Mouse (Mus musculus) bone marrow macrophage, adult 2 months (primary cell): Measurements from ENCODE around the gene Klhdc7b. TPM values are rescaled to one million over a fixed set of nuclear protein-coding genes. Genes with fewer than 3 reads are reported as not detected.

Experiments
- H3K27ac ChIP-seq: 2 replicates; pipeline ENCODE4 v1.5.1; 2012; ENCODE audit warnings: low read depth, low read length; ENCODE audit not compliant: insufficient read depth
- H3K4me1 ChIP-seq: 2 replicates; pipeline ENCODE4 v1.6.1; 2012; ENCODE audit warnings: low read length; ENCODE audit not compliant: control insufficient read depth, insufficient read depth
- H3K4me3 ChIP-seq: 2 replicates; pipeline ENCODE4 v1.5.1; 2012; ENCODE audit warnings: mild to moderate bottlenecking, low read length, moderate library complexity; ENCODE audit not compliant: insufficient read depth
- CTCF ChIP-seq: IDR thresholded peaks from 2 replicates; pipeline ENCODE4 v1.5.1; 2012; ENCODE audit warnings: low read depth, mild to moderate bottlenecking, low read length, moderate library complexity
- POLR2A ChIP-seq: IDR thresholded peaks from 2 replicates; pipeline ENCODE4 v1.6.1; 2012; ENCODE audit warnings: mild to moderate bottlenecking, low read depth, low read length, borderline replicate concordance
- polyA plus RNA-seq: library from polyadenylated mRNA; stranded (reverse); fragments of >200 nt; gene quantifications from 2 replicates; pipeline ENCODE4 v1.2.4, GENCODE M21; 2012; ENCODE audit not compliant: missing spikeins, insufficient read depth, insufficient read length

Gene Klhdc7b
- polyA plus RNA-seq, 1 experiment = not detected

- no peak overlapping the region for H3K27ac ChIP-seq
- H3K4me3 ChIP-seq = no peak overlapping the region
- H3K4me1 ChIP-seq = peaks cover 23% of the 10 kb centered on the region
- TF ChIP-seq POLR2A (no peak), CTCF (no peak)
Measured at GRCm38 (mm10) chr15:89424621-89425020, 39.9 kb downstream of the Klhdc7b start.

- Histone ChIP-seq H3K27ac (peak within 1 kb of the TSS; percentile 10; the same call in 1 of the 2 replicates), H3K4me1 (peaks cover 23% of the 10 kb centered on the region), H3K4me3 (no peak within 1 kb of the TSS)
- no peak for TF ChIP-seq POLR2A
- TF ChIP-seq CTCF = no peak
Measured at GRCm38 (mm10) chr15:89425711-89426121, 41.0 kb downstream of the Klhdc7b start, which contains the start of gene Cpt1b. Gene Cpt1b, minus strand, starts transcription at chr15:89425863.

GRCm38 (mm10) chr15:89426716-89427115 lies 42.0 kb downstream of the Klhdc7b start:
- Histone ChIP-seq H3K27ac (peak overlapping the region; percentile 10; the same call in 1 of the 2 replicates), H3K4me1 (peaks cover 31% of the 10 kb centered on the region), H3K4me3 (no peak overlapping the region)
- TF ChIP-seq CTCF (no peak), POLR2A (no peak)

- Histone ChIP-seq H3K4me3 (peak overlapping the region; percentile 63), H3K27ac (no peak overlapping the region), H3K4me1 (peaks cover 32% of the 10 kb centered on the region)
- no peak for TF ChIP-seq POLR2A
- no peak for TF ChIP-seq CTCF
Measured at GRCm38 (mm10) chr15:89428136-89428790, 43.5 kb downstream of the Klhdc7b start.

- no peak overlapping the region for H3K27ac ChIP-seq
- H3K4me3 ChIP-seq = peak overlapping the region; percentile 63
- TF ChIP-seq CTCF (no peak), POLR2A (no peak)
Measured at GRCm38 (mm10) chr15:89428821-89429351, 44.2 kb downstream of the Klhdc7b start.

GRCm38 (mm10) chr15:89429352-89430221 lies 44.9 kb downstream of the Klhdc7b start, which contains the start of the genes C730034F03Rik, Gm44502 and Chkb:
Gene C730034F03Rik, plus strand, starts transcription at chr15:89429589.
Gene Gm44502, minus strand, starts transcription at chr15:89429696.
Gene Chkb, minus strand, starts transcription at chr15:89429908.
- H3K27ac ChIP-seq = peak within 1 kb of the TSS; percentile 94
- H3K4me1 ChIP-seq = peaks cover 32% of the 10 kb centered on the region
- H3K4me3 ChIP-seq = peak within 1 kb of the TSS; percentile 63
- TF ChIP-seq CTCF (no peak), POLR2A (no peak)

More at GRCm38 (mm10) chr15:89428821-89429351, 44.2 kb downstream of the Klhdc7b start:
- H3K4me1 ChIP-seq = peaks cover 32% of the 10 kb centered on the region

- H3K27ac ChIP-seq = peak overlapping the region; percentile 18
- peaks cover 32% of the 10 kb centered on the region for H3K4me1 ChIP-seq
- no peak for TF ChIP-seq POLR2A
- TF ChIP-seq CTCF = no peak
- peak overlapping the region; percentile 63 for H3K4me3 ChIP-seq
Measured at GRCm38 (mm10) chr15:89430341-89430740, 45.6 kb downstream of the Klhdc7b start.

GRCm38 (mm10) chr15:89430771-89431170 lies 46.1 kb downstream of the Klhdc7b start:
- peaks cover 32% of the 10 kb centered on the region for H3K4me1 ChIP-seq
- H3K27ac ChIP-seq = peak overlapping the region; percentile 18
- peak overlapping the region; percentile 63; the same call in 1 of the 2 replicates for H3K4me3 ChIP-seq

GRCm38 (mm10) chr15:89431271-89431670 lies 46.6 kb downstream of the Klhdc7b start:
- H3K4me3 ChIP-seq = peak overlapping the region; percentile 36; the same call in 1 of the 2 replicates
- H3K27ac ChIP-seq = no peak overlapping the region
- H3K4me1 ChIP-seq = peaks cover 29% of the 10 kb centered on the region
- TF ChIP-seq CTCF (no peak), POLR2A (no peak)
